Mouse (Mus musculus): ENCODE data around the gene Ubxn2a.

Ubxn2a gene

DNA sequence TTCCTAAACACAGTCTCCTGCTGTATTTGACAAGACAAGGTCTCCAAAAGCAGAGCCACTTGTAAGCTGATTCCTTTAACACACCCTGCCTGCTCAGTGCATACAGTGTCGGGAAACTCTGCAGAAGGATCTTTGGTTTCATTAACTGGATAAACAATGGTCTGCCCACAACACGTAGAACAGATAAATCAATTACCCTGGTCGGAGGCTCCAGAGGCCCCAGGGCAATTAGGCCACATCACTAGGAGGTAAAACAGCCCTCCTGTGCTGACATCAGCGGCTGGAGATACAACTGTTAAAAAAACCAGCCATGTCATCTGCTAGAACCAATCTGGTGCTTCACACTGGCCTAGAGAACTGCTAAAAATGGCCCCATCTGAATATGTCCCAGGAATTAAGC, 70.5 kb downstream of the Ubxn2a start:
- no peak for DNase-seq (ENCODE audit: low spot score in 2 of 2)

All from natural killer cell, adult 2 months (primary cell).